22 mouse cellular contexts compared by ENCODE assay signal in the genomic region with DNA sequence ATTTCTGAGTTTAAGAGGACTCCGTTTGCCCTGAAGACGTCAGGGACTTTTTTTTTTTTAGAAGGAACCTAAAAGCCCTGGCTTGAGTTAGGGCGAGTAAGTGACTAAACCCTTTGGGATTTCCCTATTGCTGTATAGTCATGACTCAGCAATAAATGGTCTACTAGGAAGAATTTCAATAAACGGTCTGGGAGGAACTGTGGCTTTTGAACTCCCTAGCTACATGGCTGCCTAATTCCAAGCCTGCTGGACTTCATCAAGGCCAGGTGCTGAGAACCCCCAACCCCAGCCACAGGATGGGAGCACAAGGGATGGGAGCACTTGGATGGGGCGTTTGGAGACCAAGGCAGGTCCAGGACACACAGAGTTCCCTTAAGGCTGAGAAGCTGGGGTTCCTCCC. TPM values are rescaled to one million over a fixed set of nuclear protein-coding genes. Genes with fewer than 3 reads are reported as not detected.
DNase-seq lines count a peak whose midpoint lies in the region; ATAC-seq and TF ChIP-seq lines count a peak whose summit lies in the region.
"Had no signal": no experiment of that assay in that cellular context is flagged by ENCODE, and none has a peak within 500 bp of the region (broad histone marks: within the 10 kb centered on the region; RNA-seq: fewer than 3 reads in every experiment).

No protein-coding gene starts in this region.

- no peak overlapping the region; the same call in 1 of the 2 replicates for H3K9ac ChIP-seq in liver, embryonic 14.5 days (replicated peaks)
- H3K9ac ChIP-seq: forebrain, embryonic 15.5 days; heart, embryonic 15.5 days; hindbrain, embryonic 14.5 days; stomach, embryonic 15.5 days had no signal

- H3K36me3 ChIP-seq in liver, embryonic 14.5 days (replicated peaks; ENCODE audit: control insufficient read depth, insufficient read depth, low read depth): no peaks in the 10 kb centered on the region
- H3K36me3 ChIP-seq: forebrain, embryonic 15.5 days; heart, embryonic 15.5 days; stomach, embryonic 15.5 days had no signal

- no peak for TF ChIP-seq CTCF in liver, embryonic 14.5 days (IDR thresholded peaks at IDR 0.05; ENCODE audit: low read depth)

- no peak overlapping the region for H3K4me2 ChIP-seq in liver, embryonic 14.5 days (ENCODE audit: low read depth)
- H3K4me2 ChIP-seq: forebrain, embryonic 15.5 days; heart, embryonic 15.5 days; hindbrain, embryonic 14.5 days; stomach, embryonic 15.5 days had no signal

- peak in 1 of 3 experiments; percentile 44 for DNase-seq in liver, embryonic 14.5 days (ENCODE audit: low read depth in 3 of 3, low spot score in 3 of 3)
- DNase-seq in liver (no peak), R1 (ENCODE audit: low read depth, low spot score) (peak; percentile 36)
- no peak for DNase-seq in spleen, postnatal 14 days (ENCODE audit: low spot score in 2 of 2)
- DNase-seq in cerebellum, adult 8-10 months: no peak
- DNase-seq in urinary bladder, adult 18-20 months (ENCODE audit: low spot score in 2 of 2): no peak
- DNase-seq in spleen, postnatal 4 days (ENCODE audit: low spot score in 2 of 2): no peak
- DNase-seq: adrenal gland, adult 2 months; cerebellum, adult 9-10 months; embryo, embryonic 11 days; heart, adult 18-20 months; kidney, adult 18-20 months; kidney, postnatal 36 days; left cerebral cortex, postnatal 4 days; lung, adult 2 months; retina, postnatal 1 day; thymus, postnatal 14 days had no signal

- no peak overlapping the region; the same call in 1 of the 2 replicates for H3K27ac ChIP-seq in liver, embryonic 14.5 days
- H3K27ac ChIP-seq: forebrain, embryonic 15.5 days; heart, embryonic 15.5 days; hindbrain, embryonic 14.5 days; stomach, embryonic 15.5 days had no signal

- no peaks in the 10 kb centered on the region for H3K27me3 ChIP-seq in liver, embryonic 14.5 days (ENCODE audit: control insufficient read depth, insufficient read depth, low read length)
- H3K27me3 ChIP-seq: forebrain, embryonic 15.5 days; heart, embryonic 15.5 days; stomach, embryonic 15.5 days had no signal

- peak; percentile 66; the same call in 1 of the 2 replicates for ATAC-seq in liver, embryonic 14.5 days (ENCODE audit: insufficient read depth)
- peak; percentile 69 for ATAC-seq in granulocyte monocyte progenitor cell, adult 5-6 weeks (replicated peaks; ENCODE audit: poor library complexity, severe bottlenecking)
- ATAC-seq: forebrain, embryonic 15.5 days had no signal

- H3K9me3 ChIP-seq in liver, embryonic 14.5 days (ENCODE audit: control insufficient read depth, low read length): no peaks in the 10 kb centered on the region
- H3K9me3 ChIP-seq: forebrain, embryonic 15.5 days; heart, embryonic 15.5 days; stomach, embryonic 15.5 days had no signal

- H3K4me3 ChIP-seq in liver, embryonic 14.5 days (ENCODE audit: insufficient read depth in 1 of 2, low read depth in 2 of 2, low read length in 2 of 2): no peak overlapping the region
- H3K4me3 ChIP-seq: forebrain, embryonic 15.5 days; heart, embryonic 15.5 days; stomach, embryonic 15.5 days had no signal

- peaks cover 12 to 30% of the 10 kb centered on the region in 2 experiments for H3K4me1 ChIP-seq in liver, embryonic 14.5 days (replicated peaks; ENCODE audit: control insufficient read depth in 2 of 2, insufficient read depth in 2 of 2, low read length in 1 of 2)
- H3K4me1 ChIP-seq: forebrain, embryonic 15.5 days; heart, embryonic 15.5 days; stomach, embryonic 15.5 days had no signal

- no peak for TF ChIP-seq EP300 in liver, embryonic 14.5 days (IDR thresholded peaks at IDR 0.05; ENCODE audit: low read depth)

- 29% methylated on average over 5 of the region's 5 CpGs for WGBS in liver, embryonic 14.5 days (ENCODE audit: insufficient replicate concordance)

RNA-seq across cellular contexts. Expression of gene Abcc1, which starts 8.7 kb away (rescaled TPM):
- 1.9 and 2.4 TPM in 2 replicates for polyA plus RNA-seq in liver, embryonic 14.5 days (2012; rRNA removed)
- polyA plus RNA-seq in liver, embryonic 14.5 days (2014; fragmentation: Nextera tagmentation; extraction: Ambion mirVana): 1.9 and 3.0 TPM in 2 replicates
- 51.0 and 80.1 TPM in 2 replicates for total RNA-seq in granulocyte monocyte progenitor cell, adult 5-6 weeks (2014; fragmentation: Nextera tagmentation)
- 28.9 and 34.4 TPM in 2 replicates for total RNA-seq in granulocyte monocyte progenitor cell, adult 5-6 weeks (2017)

RNA-seq across cellular contexts. Expression of gene Fopnl, which starts 35.5 kb away (rescaled TPM):
- 18.5 and 23.7 TPM in 2 replicates for polyA plus RNA-seq in liver, embryonic 14.5 days (2012; rRNA removed)
- polyA plus RNA-seq in liver, embryonic 14.5 days (2014; fragmentation: Nextera tagmentation; extraction: Ambion mirVana): 66.6 and 72.4 TPM in 2 replicates
- total RNA-seq in granulocyte monocyte progenitor cell, adult 5-6 weeks (2014; fragmentation: Nextera tagmentation): 37.5 and 42.9 TPM in 2 replicates
- 31.1 and 53.1 TPM in 2 replicates for total RNA-seq in granulocyte monocyte progenitor cell, adult 5-6 weeks (2017)
